Mouse (Mus musculus) spleen, adult 2 months (tissue): ENCODE results near the gene Hydin. TPM values are rescaled to one million over a fixed set of nuclear protein-coding genes. Genes with fewer than 3 reads are reported as not detected.
"Not testable (repeated sequence)": the region's sequence is repeated elsewhere in the genome, so short reads cannot be mapped to it uniquely, and the experiment has no call there.

Source experiments
- DNase-seq, 2 experiments: peaks; one replicate each; pipeline versions ENCODE4 v3.0.0 to v3.0.0-alpha.2; 2012 to 2021; ENCODE audit warnings: low spot score in 2 of 2, low read depth in 1 of 2
- H3K27ac ChIP-seq: fragments of 200-500 bp; 2 replicates; pipeline ENCODE4 v1.5.1; 2012; ENCODE audit warnings: low read length, inconsistent platforms; ENCODE audit not compliant: insufficient read depth
- H3K27me3 ChIP-seq: fragments of 200-500 bp; 2 replicates; pipeline ENCODE4 v1.6.1; 2012; ENCODE audit warnings: mild to moderate bottlenecking, moderate library complexity, low read length, inconsistent platforms; ENCODE audit not compliant: control insufficient read depth, insufficient read depth
- H3K36me3 ChIP-seq: fragments of 200-500 bp; 2 replicates; pipeline ENCODE4 v1.6.1; 2012; ENCODE audit warnings: mild to moderate bottlenecking, low read length, inconsistent platforms; ENCODE audit not compliant: control insufficient read depth, insufficient read depth
- H3K4me1 ChIP-seq: fragments of 200-500 bp; 2 replicates; pipeline ENCODE4 v1.6.1; 2011; ENCODE audit warnings: inconsistent platforms; ENCODE audit not compliant: control insufficient read depth, insufficient read depth, insufficient read length
- H3K4me3 ChIP-seq: fragments of 200-500 bp; 2 replicates; pipeline ENCODE4 v1.5.1; 2011; ENCODE audit warnings: mild to moderate bottlenecking, inconsistent platforms; ENCODE audit not compliant: insufficient read depth, insufficient read length; ENCODE audit errors: extremely low read depth
- CTCF ChIP-seq: fragments of 200-500 bp; IDR thresholded peaks from 2 replicates; pipeline ENCODE4 v1.5.1; 2011; ENCODE audit warnings: mild to moderate bottlenecking, inconsistent platforms; ENCODE audit not compliant: insufficient read depth, insufficient read length, insufficient replicate concordance; ENCODE audit errors: extremely low read depth
- POLR2A ChIP-seq: fragments of 200-500 bp; IDR thresholded peaks from 2 replicates; pipeline ENCODE4 v1.6.1; 2011; ENCODE audit warnings: low read depth, low read length, inconsistent platforms
- WGBS: fragments of 180-500 bp; shearing (Covaris S2); methylation state at CpG from one replicate; pipeline ENCODE4 v1.1.7; 2018; 5-methylcytosine and 5-hydroxymethylcytosine counted together
- polyA plus RNA-seq: library from polyadenylated mRNA; depleted of rRNA; stranded (reverse); fragments of >200 nt; gene quantifications from 2 replicates; pipeline ENCODE4 v1.2.3, GENCODE M21; 2012

Hydin gene
- polyA plus RNA-seq, 1 experiment = 0.01 TPM

GRCm38 (mm10) chr8:110346915-110347314 is 80.1 kb downstream of the Hydin start:
- H3K4me3 ChIP-seq = no peak overlapping the region
- no peak for TF ChIP-seq CTCF
- TF ChIP-seq POLR2A = no peak
- 86% methylated on average over 1 of the region's 1 CpGs for WGBS
- H3K27me3 ChIP-seq = no peaks in the 10 kb centered on the region
- H3K27ac ChIP-seq = no peak overlapping the region
- H3K4me1 ChIP-seq = no peaks in the 10 kb centered on the region
- H3K36me3 ChIP-seq = no peaks in the 10 kb centered on the region
- DNase-seq = no peak

GRCm38 (mm10) chr8:110350725-110351124 is 83.9 kb downstream of the Hydin start:
- Histone ChIP-seq H3K4me3 (no peak overlapping the region), H3K27ac (no peak overlapping the region), H3K27me3 (no peaks in the 10 kb centered on the region), H3K36me3 (no peaks in the 10 kb centered on the region), H3K4me1 (no peaks in the 10 kb centered on the region)
- no peak for TF ChIP-seq POLR2A
- no peak for TF ChIP-seq CTCF
- no peak for DNase-seq
- 90% methylated on average over 3 of the region's 3 CpGs for WGBS

DNA sequence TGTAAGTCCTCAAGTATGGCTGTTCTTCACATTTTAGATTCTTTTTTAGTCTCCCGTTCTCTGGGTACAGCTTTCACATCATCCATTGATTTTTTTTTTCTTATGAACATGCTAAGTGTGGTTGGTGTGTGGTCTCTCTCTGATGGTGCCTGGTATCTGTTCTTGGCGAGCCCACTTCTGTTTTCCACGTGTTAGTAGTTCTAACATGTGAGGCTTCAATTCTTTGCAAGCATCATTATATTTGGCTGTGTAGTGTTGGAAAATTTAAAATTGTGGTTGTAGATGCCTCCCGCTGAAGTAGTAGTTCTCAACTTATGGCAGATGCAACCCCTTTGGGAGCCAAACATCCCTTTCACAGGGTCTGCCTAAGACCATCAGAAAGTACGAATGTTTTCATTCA is 85.1 kb downstream of the Hydin start:
- no peak for TF ChIP-seq CTCF
- TF ChIP-seq POLR2A = no peak
- 79% methylated on average over 5 of the region's 5 CpGs for WGBS
- H3K4me1 ChIP-seq = no peaks in the 10 kb centered on the region

GRCm38 (mm10) chr8:110362975-110363374 is 96.2 kb downstream of the Hydin start:
- Histone ChIP-seq H3K4me3 (no peak overlapping the region), H3K36me3 (no peaks in the 10 kb centered on the region), H3K27me3 (no peaks in the 10 kb centered on the region), H3K27ac (no peak overlapping the region), H3K4me1 (no peaks in the 10 kb centered on the region)
- DNase-seq = no peak
- WGBS = 79% methylated on average over 4 of the region's 4 CpGs
- no peak for TF ChIP-seq POLR2A
- TF ChIP-seq CTCF = no peak

More for the DNA sequence above, 85.1 kb downstream of the Hydin start:
- Histone ChIP-seq H3K27ac (no peak overlapping the region), H3K27me3 (no peaks in the 10 kb centered on the region), H3K36me3 (no peaks in the 10 kb centered on the region), H3K4me3 (no peak overlapping the region)
- no peak for DNase-seq

GRCm38 (mm10) chr8:110372836-110373235 is 106.1 kb downstream of the Hydin start:
- TF ChIP-seq POLR2A (no peak), CTCF (no peak)
- Histone ChIP-seq H3K36me3 (no peaks in the 10 kb centered on the region), H3K27ac (no peak overlapping the region), H3K27me3 (no peaks in the 10 kb centered on the region), H3K4me3 (no peak overlapping the region), H3K4me1 (no peaks in the 10 kb centered on the region)
- DNase-seq = no peak
- WGBS = 74% methylated on average over 13 of the region's 13 CpGs

- no peak for TF ChIP-seq POLR2A
- TF ChIP-seq CTCF = no peak
- H3K4me1 ChIP-seq = no peaks in the 10 kb centered on the region
- H3K4me3 ChIP-seq = no peak overlapping the region
- DNase-seq = no peak
- H3K36me3 ChIP-seq = no peaks in the 10 kb centered on the region
- WGBS = 84% methylated on average over 4 of the region's 4 CpGs
- no peak overlapping the region for H3K27ac ChIP-seq
- no peaks in the 10 kb centered on the region for H3K27me3 ChIP-seq
Measured at GRCm38 (mm10) chr8:110373695-110374094, 106.9 kb downstream of the Hydin start.

DNA sequence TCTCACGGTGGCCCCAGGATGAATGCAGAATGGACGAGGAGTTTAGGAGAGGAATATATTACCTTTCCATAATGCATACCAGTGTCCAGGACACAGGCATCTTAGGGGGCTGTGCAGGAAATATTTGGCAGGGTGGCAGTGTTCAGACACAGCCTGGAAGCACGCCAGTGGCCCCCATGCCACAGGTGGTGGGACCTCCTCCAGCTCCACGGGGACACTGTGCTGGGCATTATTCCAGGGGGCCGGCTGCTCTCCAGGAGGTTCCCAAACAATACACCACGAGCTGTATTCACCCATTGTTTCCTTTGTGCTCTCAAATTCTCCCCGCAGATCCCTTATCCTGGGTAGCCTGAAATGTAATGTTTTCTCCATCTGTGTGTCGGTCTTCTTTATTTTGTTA is 116.0 kb downstream of the Hydin start:
- no peak for DNase-seq
- TF ChIP-seq CTCF = no peak
- TF ChIP-seq POLR2A = no peak
- Histone ChIP-seq H3K36me3 (no peaks in the 10 kb centered on the region), H3K4me1 (no peaks in the 10 kb centered on the region), H3K27ac (no peak overlapping the region), H3K27me3 (no peaks in the 10 kb centered on the region), H3K4me3 (no peak overlapping the region)
- 72% methylated on average over 8 of the region's 8 CpGs for WGBS

- WGBS = 78% methylated on average over 6 of the region's 6 CpGs
- H3K36me3 ChIP-seq, H3K27me3 ChIP-seq, DNase-seq, H3K27ac ChIP-seq, H3K4me1 ChIP-seq, H3K4me3 ChIP-seq: not testable (repeated sequence)
Measured at GRCm38 (mm10) chr8:110384632-110385031, 117.9 kb downstream of the Hydin start.
